Mouse (Mus musculus) small intestine, adult 2 months (tissue): ENCODE data around the gene Fanci. TPM values are rescaled to one million over a fixed set of nuclear protein-coding genes. Genes with fewer than 3 reads are reported as not detected.

Experiments used
- H3K27ac ChIP-seq: fragments of 200-500 bp; 2 replicates; pipeline ENCODE4 v1.5.1; 2012; ENCODE audit warnings: low read depth, low read length, control low read depth, inconsistent platforms; ENCODE audit not compliant: insufficient read depth
- H3K27me3 ChIP-seq: fragments of 200-500 bp; 2 replicates; pipeline ENCODE4 v1.6.1; 2012; ENCODE audit warnings: mild to moderate bottlenecking, moderate library complexity, low read length, inconsistent platforms; ENCODE audit not compliant: control insufficient read depth, insufficient read depth
- H3K36me3 ChIP-seq: fragments of 200-500 bp; 2 replicates; pipeline ENCODE4 v1.6.1; 2012; ENCODE audit warnings: mild to moderate bottlenecking, low read length, control low read depth, inconsistent platforms; ENCODE audit not compliant: control insufficient read depth, insufficient read depth
- H3K4me1 ChIP-seq: fragments of 200-500 bp; 2 replicates; pipeline ENCODE4 v1.6.1; 2012; ENCODE audit warnings: low read length, inconsistent platforms, mixed read lengths; ENCODE audit not compliant: control insufficient read depth, insufficient read depth, insufficient read length
- H3K4me3 ChIP-seq: fragments of 200-500 bp; 2 replicates; pipeline ENCODE4 v1.5.1; 2012; ENCODE audit warnings: low read depth, mild to moderate bottlenecking, control low read depth, inconsistent platforms, low read length, moderate library complexity
- CTCF ChIP-seq: fragments of 200-500 bp; IDR thresholded peaks from 2 replicates; pipeline ENCODE4 v1.5.1; 2012; ENCODE audit warnings: low read depth, mild to moderate bottlenecking, control low read depth, inconsistent platforms, low read length, moderate library complexity, mixed read lengths; ENCODE audit not compliant: insufficient replicate concordance, insufficient read length; ENCODE audit errors: extremely low read depth
- POLR2A ChIP-seq: fragments of 200-500 bp; IDR thresholded peaks from 2 replicates; pipeline ENCODE4 v1.6.1; 2012; ENCODE audit warnings: low read depth, mild to moderate bottlenecking, control low read depth, inconsistent platforms, low read length, moderate library complexity
- WGBS: fragments of 180-500 bp; shearing (Covaris S2); methylation state at CpG from one replicate; pipeline ENCODE4 v1.1.7; 2018; 5-methylcytosine and 5-hydroxymethylcytosine counted together
- polyA plus RNA-seq: library from polyadenylated mRNA; depleted of rRNA; stranded (reverse); fragments of >200 nt; gene quantifications from 2 replicates; pipeline ENCODE4 v1.2.3, GENCODE M21; 2012

Gene Fanci
- polyA plus RNA-seq, 1 experiment, result 1.8 TPM

DNA sequence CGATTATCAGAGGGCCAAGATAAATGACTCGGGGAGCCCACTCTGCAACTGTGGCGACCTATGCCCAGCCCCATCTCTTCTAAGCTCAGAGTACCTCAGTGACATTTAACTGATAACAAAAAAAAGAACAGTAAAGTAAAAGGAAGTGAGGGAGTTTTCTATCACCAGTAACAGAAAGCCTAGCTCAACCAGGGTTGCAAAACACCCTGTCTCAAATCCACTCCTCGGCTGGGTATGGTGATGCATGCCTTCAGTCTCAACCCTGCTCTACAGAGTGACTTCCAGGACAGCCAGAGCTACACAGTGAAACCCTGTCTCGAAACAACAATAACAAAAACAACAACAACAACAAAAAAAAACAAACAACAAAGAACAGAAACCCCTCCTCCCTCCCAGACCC lies 78.0 kb downstream of the Fanci start:
- no peaks in the 10 kb centered on the region for H3K36me3 ChIP-seq
- 70% methylated on average over 5 of the region's 5 CpGs for WGBS
- H3K4me3 ChIP-seq, result no peak overlapping the region
- H3K27me3 ChIP-seq, result no peaks in the 10 kb centered on the region
- TF ChIP-seq CTCF, result no peak
- no peak for TF ChIP-seq POLR2A
- no peak overlapping the region for H3K27ac ChIP-seq
- H3K4me1 ChIP-seq, result peaks cover 4% of the 10 kb centered on the region

DNA sequence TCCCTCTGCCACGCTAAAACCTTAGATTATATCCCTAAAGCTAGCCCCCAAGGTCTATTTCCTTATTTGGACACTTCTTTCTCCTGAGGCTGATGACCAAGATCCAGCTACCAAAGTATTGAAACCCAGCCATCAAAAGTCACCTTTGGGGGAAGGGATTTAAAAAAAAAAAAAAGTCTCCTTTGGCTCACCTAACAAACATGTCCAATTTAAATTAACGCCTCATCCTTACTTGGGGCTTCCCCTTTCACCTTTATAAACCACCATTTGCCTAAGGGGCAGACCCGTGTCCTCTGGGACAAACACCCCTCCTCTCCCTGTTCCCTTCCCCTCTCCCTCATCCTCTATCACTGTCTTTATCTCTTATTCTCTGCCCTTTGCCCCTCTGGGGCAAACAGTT lies 79.0 kb downstream of the Fanci start:
- Histone ChIP-seq H3K36me3 (no peaks in the 10 kb centered on the region), H3K27ac (no peak overlapping the region), H3K27me3 (no peaks in the 10 kb centered on the region), H3K4me3 (no peak overlapping the region), H3K4me1 (no peaks in the 10 kb centered on the region)
- WGBS, result 52% methylated on average over 3 of the region's 3 CpGs
- no peak for TF ChIP-seq POLR2A
- TF ChIP-seq CTCF, result no peak

DNA sequence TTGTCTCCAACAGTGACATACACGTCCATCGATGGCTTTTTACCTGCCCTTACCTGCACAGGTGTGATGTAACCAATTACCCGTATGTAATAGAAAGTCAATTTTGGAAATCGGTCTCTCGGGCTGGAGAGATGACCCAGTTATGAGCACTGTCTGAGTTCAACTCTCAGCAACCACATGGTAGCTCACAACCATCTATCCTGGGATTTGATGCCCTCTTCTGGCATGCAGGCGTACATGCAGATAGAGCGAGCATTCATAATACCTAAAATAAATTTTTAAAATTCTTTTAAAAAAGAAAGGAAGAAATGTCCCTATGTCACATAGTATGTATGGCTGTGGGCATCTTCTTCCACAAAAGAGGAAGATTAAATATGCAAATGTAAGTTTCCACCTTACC lies 79.7 kb downstream of the Fanci start:
- 49% methylated on average over 7 of the region's 7 CpGs for WGBS
- Histone ChIP-seq H3K36me3 (no peaks in the 10 kb centered on the region), H3K27me3 (no peaks in the 10 kb centered on the region), H3K4me3 (no peak overlapping the region), H3K4me1 (no peaks in the 10 kb centered on the region), H3K27ac (no peak overlapping the region)
- TF ChIP-seq CTCF, result no peak
- TF ChIP-seq POLR2A, result no peak

DNA sequence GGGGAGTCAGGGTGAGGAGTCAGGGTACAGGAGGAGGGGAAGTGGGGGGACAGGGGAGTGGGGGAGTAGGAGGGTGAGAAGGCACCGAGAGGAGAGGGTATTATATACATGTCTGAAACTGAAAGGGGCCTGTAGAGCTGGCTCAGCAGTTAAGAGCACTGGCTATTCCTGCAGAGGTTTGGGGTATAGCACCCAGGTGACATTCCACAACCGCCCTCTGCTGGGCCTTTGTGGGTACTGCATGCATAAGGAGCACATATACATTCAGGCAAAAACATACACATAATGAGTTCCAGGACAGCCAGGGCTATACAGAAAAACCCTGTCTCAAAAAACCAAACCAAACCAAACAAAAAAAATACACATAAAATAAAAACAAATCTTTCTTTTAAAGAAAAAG lies 81.1 kb downstream of the Fanci start:
- Histone ChIP-seq H3K27me3 (no peaks in the 10 kb centered on the region), H3K4me1 (no peaks in the 10 kb centered on the region), H3K36me3 (no peaks in the 10 kb centered on the region), H3K27ac (no peak overlapping the region), H3K4me3 (no peak overlapping the region)
- WGBS, result 64% methylated on average over 2 of the region's 2 CpGs
- no peak for TF ChIP-seq POLR2A
- peak; percentile 40; the same call in 1 of the 2 replicates for TF ChIP-seq CTCF

DNA sequence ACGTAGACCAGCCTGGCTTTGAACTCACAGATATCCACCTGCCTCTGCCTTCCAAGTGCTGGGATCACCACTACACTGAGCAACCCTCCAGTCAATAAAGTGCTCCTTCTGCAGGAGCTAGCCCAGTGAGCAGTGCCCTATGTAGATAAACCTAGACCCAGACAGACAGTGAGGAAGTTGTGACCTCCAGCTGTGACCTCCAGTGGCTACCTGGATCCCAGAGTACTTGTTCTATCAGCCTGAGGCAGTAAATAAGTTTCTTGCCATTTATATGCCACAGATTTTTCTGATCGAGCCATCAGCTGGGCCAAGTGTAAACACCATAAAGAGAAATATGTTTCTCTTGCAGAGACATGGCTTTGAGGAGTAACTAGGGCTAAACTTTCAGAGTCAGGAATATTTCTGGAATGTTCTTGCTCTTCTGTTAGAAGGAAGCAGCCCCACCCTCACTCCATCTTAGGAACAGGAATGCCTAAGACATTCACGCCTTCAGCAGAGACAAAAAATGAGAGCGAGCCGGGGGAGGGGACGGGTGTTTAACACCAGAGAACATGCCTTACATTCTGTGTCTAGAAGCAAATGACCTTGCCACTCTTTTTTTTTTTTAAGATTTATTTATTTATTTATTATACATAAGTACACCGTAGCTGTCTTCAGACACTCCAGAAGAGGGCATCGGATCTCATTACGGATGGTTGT lies 81.9 kb downstream of the Fanci start:
- no peaks in the 10 kb centered on the region for H3K4me1 ChIP-seq
- no peaks in the 10 kb centered on the region for H3K36me3 ChIP-seq
- H3K4me3 ChIP-seq, result no peak overlapping the region
- no peaks in the 10 kb centered on the region for H3K27me3 ChIP-seq
- H3K27ac ChIP-seq, result no peak overlapping the region
- 81% methylated on average over 9 of the region's 9 CpGs for WGBS
- no peak for TF ChIP-seq POLR2A
- TF ChIP-seq CTCF, result no peak

DNA sequence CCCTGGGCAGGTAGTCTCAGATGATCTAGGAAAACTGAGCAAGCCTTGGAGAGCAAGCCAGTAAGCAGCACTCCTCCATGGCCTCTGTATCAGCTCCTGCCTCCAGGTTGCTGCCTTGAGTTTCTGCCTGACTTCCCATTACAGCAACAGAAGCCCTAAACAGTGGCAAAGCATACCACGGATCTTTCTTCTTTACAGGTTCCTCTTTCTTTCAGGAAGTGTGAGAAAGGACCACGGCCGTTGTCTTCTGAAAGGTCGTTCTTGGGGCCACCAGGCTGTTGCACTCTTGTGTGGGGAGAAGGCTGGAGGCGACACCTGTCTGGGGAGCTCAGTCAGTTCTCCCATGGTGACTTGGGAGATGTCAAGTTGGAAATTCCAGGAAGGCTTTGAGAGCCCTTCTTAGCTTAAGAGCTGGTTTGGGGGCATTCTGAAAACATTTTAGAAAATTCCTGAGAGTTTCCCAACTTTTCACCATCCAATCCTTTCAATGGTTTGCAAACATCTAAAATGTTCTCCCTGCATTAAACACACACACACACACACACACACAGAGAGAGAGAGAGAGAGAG lies 83.2 kb downstream of the Fanci start:
- H3K27ac ChIP-seq, result no peak overlapping the region
- H3K36me3 ChIP-seq, result no peaks in the 10 kb centered on the region
- TF ChIP-seq POLR2A, result no peak
- TF ChIP-seq CTCF, result no peak
- no peaks in the 10 kb centered on the region for H3K4me1 ChIP-seq
- 54% methylated on average over 5 of the region's 5 CpGs for WGBS
- no peak overlapping the region for H3K4me3 ChIP-seq
- no peaks in the 10 kb centered on the region for H3K27me3 ChIP-seq

DNA sequence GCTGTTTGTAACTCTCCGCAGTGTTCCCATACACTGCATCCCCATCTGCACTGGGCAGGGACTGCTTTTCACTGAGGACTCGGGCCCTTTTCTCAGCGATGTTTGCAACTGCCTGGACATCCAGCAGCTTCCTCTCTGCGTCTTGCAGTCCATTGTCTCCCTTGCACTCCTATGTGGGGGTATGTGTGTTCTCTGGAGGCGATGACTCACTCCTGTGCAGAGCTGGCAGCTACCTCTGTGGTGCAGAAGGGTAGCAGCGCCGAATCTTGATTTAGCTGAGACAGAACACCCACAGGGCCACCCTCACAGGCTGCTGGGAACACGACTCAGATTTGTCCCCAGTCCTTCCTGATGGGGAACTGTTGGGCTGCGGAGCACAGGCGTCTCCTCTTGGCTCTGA lies 94.8 kb downstream of the Fanci start:
- WGBS, result 55% methylated on average over 10 of the region's 10 CpGs
- Histone ChIP-seq H3K4me3 (no peak overlapping the region), H3K27ac (no peak overlapping the region), H3K36me3 (no peaks in the 10 kb centered on the region), H3K27me3 (peaks cover 7% of the 10 kb centered on the region; the same call in 1 of the 2 replicates), H3K4me1 (no peaks in the 10 kb centered on the region)
- no peak for TF ChIP-seq POLR2A
- TF ChIP-seq CTCF, result no peak

DNA sequence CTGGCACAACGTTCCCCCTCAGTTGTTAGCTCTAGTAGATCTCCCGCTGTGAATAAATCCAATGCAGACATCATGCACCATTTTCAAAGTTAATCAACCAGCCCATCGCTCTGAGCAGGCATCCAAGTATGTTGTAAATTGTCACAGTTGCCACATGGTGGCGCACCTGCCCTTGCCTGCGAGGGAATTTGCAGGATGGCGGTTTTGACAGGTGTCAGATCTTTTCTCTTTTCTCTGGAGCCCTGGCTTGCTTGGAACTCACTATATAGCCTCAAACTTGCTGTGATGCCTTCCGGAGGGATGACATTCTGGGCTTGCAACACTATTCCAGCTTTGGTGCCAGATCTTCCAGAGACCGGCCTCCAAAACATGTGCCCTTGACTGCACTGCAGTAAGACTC lies 102.2 kb downstream of the Fanci start:
- Histone ChIP-seq H3K27me3 (peaks cover 29% of the 10 kb centered on the region), H3K36me3 (no peaks in the 10 kb centered on the region), H3K27ac (no peak overlapping the region), H3K4me3 (no peak overlapping the region), H3K4me1 (peaks cover under 1% of the 10 kb centered on the region; the same call in 1 of the 2 replicates)
- TF ChIP-seq CTCF (peak; percentile 55; the same call in 1 of the 2 replicates), POLR2A (no peak)
- 10% methylated on average over 8 of the region's 8 CpGs for WGBS
